Comparison of ENCODE assay signal across 40 mouse cellular contexts in genomic region chr10:77556631-77557030, GRCm38 (mm10). TPM values are rescaled to one million over a fixed set of nuclear protein-coding genes. Genes with fewer than 3 reads are reported as not detected.
A peak's percentile ranks its signal among the peaks of the same experiment; 100 is the strongest.
DNase-seq lines count a peak whose midpoint lies in the region; ATAC-seq lines count a peak whose summit lies in the region.
"Had no signal": no experiment of that assay in that cellular context is flagged by ENCODE, and none has a peak within 500 bp of the region (broad histone marks: within the 10 kb centered on the region; RNA-seq: fewer than 3 reads in every experiment).

No protein-coding gene starts in this region.

- WGBS in hindbrain, embryonic 12.5 days: 90% methylated on average over 7 of the region's 7 CpGs
- 93% methylated on average over 7 of the region's 7 CpGs for WGBS in kidney, embryonic 16.5 days

- no peaks in the 10 kb centered on the region for H3K4me1 ChIP-seq in hindbrain, embryonic 12.5 days
- no peaks in the 10 kb centered on the region for H3K4me1 ChIP-seq in kidney, embryonic 16.5 days (ENCODE audit: insufficient read depth, low read length)
- H3K4me1 ChIP-seq: embryonic facial prominence, embryonic 13.5 days; forebrain, embryonic 10.5 days; forebrain, embryonic 15.5 days; hindbrain, embryonic 15.5 days; intestine, embryonic 15.5 days; limb, embryonic 10.5 days; limb, embryonic 15.5 days; midbrain, embryonic 12.5 days; neural tube, embryonic 12.5 days had no signal

- H3K9ac ChIP-seq in hindbrain, embryonic 12.5 days: no peak overlapping the region
- H3K9ac ChIP-seq in kidney, embryonic 16.5 days (replicated peaks; ENCODE audit: low read length): no peak overlapping the region
- H3K9ac ChIP-seq: embryonic facial prominence, embryonic 13.5 days; forebrain, embryonic 15.5 days; hindbrain, embryonic 15.5 days; intestine, embryonic 15.5 days; limb, embryonic 15.5 days; liver, embryonic 13.5 days; midbrain, embryonic 12.5 days; neural tube, embryonic 12.5 days had no signal

- H3K4me2 ChIP-seq in hindbrain, embryonic 12.5 days (replicated peaks): no peak overlapping the region
- H3K4me2 ChIP-seq in kidney, embryonic 16.5 days (replicated peaks; ENCODE audit: low read depth, low read length): no peak overlapping the region
- H3K4me2 ChIP-seq: embryonic facial prominence, embryonic 13.5 days; forebrain, embryonic 15.5 days; heart, embryonic 11.5 days; hindbrain, embryonic 15.5 days; intestine, embryonic 15.5 days; limb, embryonic 15.5 days; liver, embryonic 13.5 days; midbrain, embryonic 12.5 days; neural tube, embryonic 12.5 days had no signal

- no peak overlapping the region for H3K4me3 ChIP-seq in hindbrain, embryonic 12.5 days
- no peak overlapping the region for H3K4me3 ChIP-seq in kidney, embryonic 16.5 days (ENCODE audit: low read length)
- H3K4me3 ChIP-seq: embryonic facial prominence, embryonic 13.5 days; forebrain, embryonic 10.5 days; forebrain, embryonic 15.5 days; gastrocnemius, adult 2 months; hindbrain, embryonic 15.5 days; intestine, embryonic 15.5 days; limb, embryonic 10.5 days; limb, embryonic 15.5 days; liver, embryonic 13.5 days; midbrain, embryonic 12.5 days; myocyte; neural tube, embryonic 12.5 days had no signal

- ATAC-seq in activated CD4-positive, CD25-positive, alpha-beta regulatory T cell, adult 4 months: peak; percentile 74
- no peak for ATAC-seq in hindbrain, embryonic 12.5 days (ENCODE audit: low FRiP score)
- no peak for ATAC-seq in kidney, embryonic 16.5 days (ENCODE audit: low FRiP score, low TSS enrichment)
- ATAC-seq: forebrain, embryonic 15.5 days; intestine, embryonic 15.5 days; lung, postnatal 0 days had no signal

- 0 out of 2 replicates have a peak, but pooled peaks cover 3% of the 10 kb centered on the region for H3K27me3 ChIP-seq in hindbrain, embryonic 12.5 days
- no peaks in the 10 kb centered on the region for H3K27me3 ChIP-seq in kidney, embryonic 16.5 days (ENCODE audit: insufficient read depth, low read length)
- H3K27me3 ChIP-seq: embryonic facial prominence, embryonic 13.5 days; forebrain, embryonic 15.5 days; hindbrain, embryonic 15.5 days; intestine, embryonic 15.5 days; limb, embryonic 15.5 days; liver, embryonic 13.5 days; megakaryocyte, embryonic 14.5 days; midbrain, embryonic 12.5 days; neural tube, embryonic 12.5 days had no signal

- no peaks in the 10 kb centered on the region for H3K9me3 ChIP-seq in hindbrain, embryonic 12.5 days (replicated peaks)
- H3K9me3 ChIP-seq in kidney, embryonic 16.5 days (ENCODE audit: low read length): no peaks in the 10 kb centered on the region
- H3K9me3 ChIP-seq: embryonic facial prominence, embryonic 13.5 days; forebrain, embryonic 10.5 days; forebrain, embryonic 15.5 days; hindbrain, embryonic 15.5 days; intestine, embryonic 15.5 days; limb, embryonic 10.5 days; limb, embryonic 15.5 days; liver, embryonic 13.5 days; megakaryocyte, embryonic 14.5 days; midbrain, embryonic 12.5 days; neural tube, embryonic 12.5 days had no signal

- H3K27ac ChIP-seq in hindbrain, embryonic 12.5 days: no peak overlapping the region
- no peak overlapping the region for H3K27ac ChIP-seq in kidney, embryonic 16.5 days (ENCODE audit: low read length)
- H3K27ac ChIP-seq: embryonic facial prominence, embryonic 13.5 days; forebrain, embryonic 10.5 days; forebrain, embryonic 15.5 days; gastrocnemius, adult 2 months; hindbrain, embryonic 15.5 days; intestine, embryonic 15.5 days; limb, embryonic 10.5 days; limb, embryonic 15.5 days; liver, embryonic 13.5 days; midbrain, embryonic 12.5 days; neural tube, embryonic 12.5 days; stomach, postnatal 0 days had no signal

- H3K36me3 ChIP-seq in hindbrain, embryonic 12.5 days: no peaks in the 10 kb centered on the region
- no peaks in the 10 kb centered on the region for H3K36me3 ChIP-seq in kidney, embryonic 16.5 days (ENCODE audit: insufficient read depth, low read length)
- H3K36me3 ChIP-seq: embryonic facial prominence, embryonic 13.5 days; forebrain, embryonic 10.5 days; forebrain, embryonic 15.5 days; hindbrain, embryonic 15.5 days; intestine, embryonic 15.5 days; limb, embryonic 10.5 days; limb, embryonic 15.5 days; liver, embryonic 13.5 days; midbrain, embryonic 12.5 days; neural tube, embryonic 12.5 days had no signal

- peak; percentile 30 for DNase-seq in thymus, postnatal 0 days (ENCODE audit: low spot score)
- DNase-seq in thymus, postnatal 4 days: no peak
- DNase-seq in layer of hippocampus, postnatal 10 days (ENCODE audit: low spot score in 2 of 2): peak; percentile 14 to 31
- DNase-seq in left cerebral cortex, adult 9 months (ENCODE audit: low spot score in 2 of 2): no peak
- DNase-seq: adrenal gland, adult 8-10 months; cerebellum, adult 11 months; cerebellum, adult 9-11 months; gastrocnemius, adult 2 months; gastrocnemius, postnatal 36 days; heart, adult 18-20 months; kidney, adult 2 months; kidney, postnatal 10 days; liver, embryonic 13.5 days; lung, adult 18-20 months; lung, postnatal 4 days; right cerebral cortex, postnatal 4 days; thymus, adult 18-20 months; thymus, postnatal 36 days had no signal

RNA-seq across cellular contexts. Expression of gene Pttg1ip, which starts 24.9 kb away (rescaled TPM):
- polyA plus RNA-seq in thymus, postnatal 0 days (2015; fragmentation: Nextera tagmentation; extraction: Ambion mirVana): 79.8 and 85.6 TPM in 2 replicates
- polyA plus RNA-seq in activated CD4-positive, CD25-positive, alpha-beta regulatory T cell, adult 4 months (2017; shearing (Covaris generic)): 10 to 100 TPM; 85.6 to 92.6 TPM
- 10 to 100 TPM; 71.6 to 82.0 TPM for total RNA-seq in layer of hippocampus, postnatal 10 days (2021)
- polyA plus RNA-seq in hindbrain, embryonic 12.5 days (2016; fragmentation: Nextera tagmentation; extraction: Ambion mirVana): 77.2 and 78.8 TPM in 2 replicates
- 194 and 206 TPM in 2 replicates for polyA plus RNA-seq in kidney, embryonic 16.5 days (2015; fragmentation: Nextera tagmentation; extraction: Ambion mirVana)

RNA-seq across cellular contexts. Expression of gene Itgb2, which starts 26.6 kb away (rescaled TPM):
- polyA plus RNA-seq in thymus, postnatal 0 days (2015; fragmentation: Nextera tagmentation; extraction: Ambion mirVana): 121 and 126 TPM in 2 replicates
- polyA plus RNA-seq in activated CD4-positive, CD25-positive, alpha-beta regulatory T cell, adult 4 months (2017; shearing (Covaris generic)): 100 to 1,000 TPM; 375 to 386 TPM
- 1 to 10 TPM; 3.5 to 3.8 TPM for total RNA-seq in layer of hippocampus, postnatal 10 days (2021)
- polyA plus RNA-seq in hindbrain, embryonic 12.5 days (2016; fragmentation: Nextera tagmentation; extraction: Ambion mirVana): 0.70 and 1.6 TPM in 2 replicates
- 1.6 and 1.7 TPM in 2 replicates for polyA plus RNA-seq in kidney, embryonic 16.5 days (2015; fragmentation: Nextera tagmentation; extraction: Ambion mirVana)

RNA-seq across cellular contexts. Expression of gene Fam207a, which starts 41.0 kb away (rescaled TPM):
- 47.5 and 51.5 TPM in 2 replicates for polyA plus RNA-seq in thymus, postnatal 0 days (2015; fragmentation: Nextera tagmentation; extraction: Ambion mirVana)
- 10 to 100 TPM; 15.2 to 15.3 TPM for polyA plus RNA-seq in activated CD4-positive, CD25-positive, alpha-beta regulatory T cell, adult 4 months (2017; shearing (Covaris generic))
- total RNA-seq in layer of hippocampus, postnatal 10 days (2021): 10 to 100 TPM; 36.5 to 39.7 TPM
- polyA plus RNA-seq in hindbrain, embryonic 12.5 days (2016; fragmentation: Nextera tagmentation; extraction: Ambion mirVana): 47.3 and 48.0 TPM in 2 replicates
- 36.5 and 36.6 TPM in 2 replicates for polyA plus RNA-seq in kidney, embryonic 16.5 days (2015; fragmentation: Nextera tagmentation; extraction: Ambion mirVana)

RNA-seq across cellular contexts. Expression of gene Sumo3, which starts 49.3 kb away (rescaled TPM):
- 251 and 259 TPM in 2 replicates for polyA plus RNA-seq in thymus, postnatal 0 days (2015; fragmentation: Nextera tagmentation; extraction: Ambion mirVana)
- 10 to 100 TPM; 75.5 to 83.8 TPM for polyA plus RNA-seq in activated CD4-positive, CD25-positive, alpha-beta regulatory T cell, adult 4 months (2017; shearing (Covaris generic))
- 100 to 1,000 TPM; 129 to 156 TPM for total RNA-seq in layer of hippocampus, postnatal 10 days (2021)
- polyA plus RNA-seq in hindbrain, embryonic 12.5 days (2016; fragmentation: Nextera tagmentation; extraction: Ambion mirVana): 276 and 287 TPM in 2 replicates
- polyA plus RNA-seq in kidney, embryonic 16.5 days (2015; fragmentation: Nextera tagmentation; extraction: Ambion mirVana): 365 and 369 TPM in 2 replicates

RNA-seq across cellular contexts. Expression of gene Gm49325, which starts 49.4 kb away (rescaled TPM):
- polyA plus RNA-seq in thymus, postnatal 0 days (2015; fragmentation: Nextera tagmentation; extraction: Ambion mirVana): 9.2 and 23.4 TPM in 2 replicates
- polyA plus RNA-seq in activated CD4-positive, CD25-positive, alpha-beta regulatory T cell, adult 4 months (2017; shearing (Covaris generic)): 1 to 10 TPM in 1 of 2 experiments, not detected in 1; 6.5 TPM
- total RNA-seq in layer of hippocampus, postnatal 10 days (2021): 10 to 100 TPM; 17.9 to 34.8 TPM
- polyA plus RNA-seq in hindbrain, embryonic 12.5 days (2016; fragmentation: Nextera tagmentation; extraction: Ambion mirVana): 13.2 and 13.3 TPM in 2 replicates
- polyA plus RNA-seq in kidney, embryonic 16.5 days (2015; fragmentation: Nextera tagmentation; extraction: Ambion mirVana): 2.2 TPM in 1 of 2 replicates, not detected in the other
- total RNA-seq: common myeloid progenitor, adult 5-6 weeks; hematopoietic stem cell, adult 5-6 weeks; midbrain, postnatal 0 days had no signal
- polyA plus RNA-seq: heart, embryonic 11.5 days; kidney, adult 2 months; large intestine, adult 2 months; spleen, adult 2 months had no signal

Comparison
In these comparisons a context has a peak if more than half of its experiments do, and no peak if none do; other contexts are left out.
1. DNase-seq: peak in thymus, postnatal 0 days (single experiment) and layer of hippocampus, postnatal 10 days (2 of 2); none in thymus, postnatal 4 days (single experiment) and left cerebral cortex, adult 9 months (0 of 2).
2. RNA of gene Itgb2, which starts 26.6 kb away (polyA plus RNA-seq): 375 to 386 TPM in activated CD4-positive, CD25-positive, alpha-beta regulatory T cell, adult 4 months and 121 to 126 TPM in thymus, postnatal 0 days; 1.6 to 1.7 TPM in kidney, embryonic 16.5 days and 0.70 to 1.6 TPM in hindbrain, embryonic 12.5 days; every median in the first group is over 10 times any median in the second.